Mouse (Mus musculus) embryonic fibroblast, embryonic 13.5 days (primary cell): Measurements from ENCODE around the gene Pigq.

Experiments
- CTCF ChIP-seq: IDR thresholded peaks from 2 replicates; pipeline ENCODE4 v1.5.1; 2011; ENCODE audit warnings: mild to moderate bottlenecking, control low read depth, low read length, moderate library complexity, borderline replicate concordance; ENCODE audit not compliant: insufficient read depth
- POLR2A ChIP-seq: IDR thresholded peaks from 2 replicates; pipeline ENCODE4 v1.6.1; 2011; ENCODE audit warnings: low read depth, mild to moderate bottlenecking, control low read depth, low read length, moderate library complexity

DNA sequence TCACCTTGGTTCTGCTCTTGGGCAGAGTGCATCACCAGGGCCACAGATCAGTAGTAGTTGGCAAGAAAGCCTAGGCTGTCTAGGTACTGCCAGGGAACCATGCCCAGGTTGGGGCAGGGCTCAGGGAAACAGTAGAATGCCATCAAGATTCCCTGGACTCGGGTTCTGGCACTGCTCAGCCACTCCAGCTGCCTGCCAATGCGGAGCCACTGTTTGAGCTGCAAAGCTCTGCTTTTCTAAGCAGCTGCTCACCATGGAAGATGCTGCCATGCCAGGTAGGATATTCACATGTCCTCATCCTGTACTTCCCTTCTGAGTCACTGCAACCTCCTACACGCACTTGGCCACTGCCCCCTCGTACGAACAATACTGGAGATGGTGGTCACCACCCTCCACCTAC lies 36.1 kb upstream of the Pigq start:
- TF ChIP-seq CTCF (no peak), POLR2A (no peak)
